Mouse (Mus musculus): ENCODE data around the gene Ube2dnl2. TPM values are rescaled to one million over a fixed set of nuclear protein-coding genes. Genes with fewer than 3 reads are reported as not detected.

Ube2dnl2 gene
- total RNA-seq (2021): not detected
- long read RNA-seq, experiment 1: 0 reads
- long read RNA-seq, experiment 2: 0 reads

DNA sequence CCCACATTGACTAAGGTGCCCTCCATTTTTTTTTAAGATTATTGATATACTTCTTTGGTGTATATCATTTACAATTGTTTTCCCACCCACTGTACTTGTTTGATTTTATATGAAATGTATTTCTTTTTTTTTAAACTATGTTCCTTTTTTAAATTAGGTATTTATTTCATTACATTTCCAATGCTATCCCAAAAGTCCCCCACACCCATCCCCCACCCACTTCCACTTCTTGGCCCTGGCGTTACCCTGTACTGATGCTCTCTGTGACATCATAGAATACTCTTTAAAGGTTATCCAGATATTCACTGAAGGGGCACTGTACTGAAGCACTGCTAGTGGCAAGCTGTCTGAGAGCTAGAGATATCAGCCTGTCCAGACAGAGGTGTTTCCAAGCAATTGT is at the start of gene Ube2dnl2:
Ube2dnl2 (plus strand) TSS at position 301 of the 400 bp plus-strand sequence.
- TF ChIP-seq CTCF (conservative IDR thresholded peaks at IDR 0.05): no peak
- DNase-seq (ENCODE audit: low spot score in 2 of 2): no peak
- no peak within 1 kb of the TSS for H3K27ac ChIP-seq
- no peak within 1 kb of the TSS for H3K4me3 ChIP-seq

DNA sequence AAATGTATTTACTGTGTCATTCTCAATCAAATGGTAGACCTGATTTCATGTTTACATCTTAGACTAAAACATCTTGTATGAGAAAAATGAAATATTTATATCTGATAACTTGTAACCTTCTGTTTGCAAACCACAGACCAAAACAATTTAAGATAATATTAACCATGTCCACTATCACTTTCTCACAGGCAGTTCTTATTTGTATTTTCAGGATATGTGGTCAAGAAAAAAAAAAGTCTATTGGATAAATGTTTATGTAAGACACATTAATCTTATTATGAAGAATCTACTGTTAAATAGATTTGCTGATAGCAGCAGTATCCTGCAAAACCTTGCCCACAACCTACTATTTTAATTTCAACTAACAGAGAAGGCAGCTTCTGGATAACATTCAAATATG is 11.9 kb upstream of the Ube2dnl2 start:
- Histone ChIP-seq H3K27ac (no peak overlapping the region), H3K4me3 (no peak overlapping the region)
- no peak for TF ChIP-seq CTCF (conservative IDR thresholded peaks at IDR 0.05)
- DNase-seq (ENCODE audit: low spot score in 2 of 2): no peak

- no peak for TF ChIP-seq CTCF (conservative IDR thresholded peaks at IDR 0.05)
- no peak for DNase-seq (ENCODE audit: low spot score in 2 of 2)
Observed at GRCm38 (mm10) chrX:114897506-114897905, 9.9 kb upstream of the Ube2dnl2 start.

GRCm38 (mm10) chrX:114903391-114903790 is 4.0 kb upstream of the Ube2dnl2 start:
- DNase-seq (ENCODE audit: low spot score in 2 of 2): no peak
- TF ChIP-seq CTCF (conservative IDR thresholded peaks at IDR 0.05): no peak
- Histone ChIP-seq H3K4me3 (no peak overlapping the region), H3K27ac (no peak overlapping the region)

More at GRCm38 (mm10) chrX:114897506-114897905, 9.9 kb upstream of the Ube2dnl2 start:
- H3K4me3 ChIP-seq: no peak overlapping the region
- no peak overlapping the region for H3K27ac ChIP-seq

DNA sequence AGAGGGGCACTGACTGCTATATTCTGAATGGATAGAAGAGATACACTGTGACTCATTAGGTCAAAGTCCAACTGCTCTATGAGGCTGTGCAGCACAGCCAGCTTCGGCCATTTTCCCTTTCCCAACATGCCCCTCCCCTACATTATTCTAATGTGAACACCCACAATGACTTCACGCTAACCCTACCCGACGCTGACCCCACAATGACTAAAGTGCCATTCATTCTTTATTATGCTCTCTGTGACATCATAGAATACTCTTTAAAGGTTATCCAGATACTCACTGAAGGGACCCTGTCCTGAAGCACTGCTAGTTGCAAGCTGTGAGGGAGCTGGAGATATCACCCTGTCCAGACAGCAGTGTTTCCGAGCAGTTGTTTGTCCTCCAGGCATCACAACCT is 2.7 kb upstream of the Ube2dnl2 start, which contains the start of gene Ube2dnl1:
Ube2dnl1 (plus strand) TSS at position 301 of the 400 bp plus-strand sequence.
- no peak within 1 kb of the TSS for H3K27ac ChIP-seq
- no peak for TF ChIP-seq CTCF (conservative IDR thresholded peaks at IDR 0.05)
- DNase-seq (ENCODE audit: low spot score in 2 of 2): no peak
- no peak within 1 kb of the TSS for H3K4me3 ChIP-seq

GRCm38 (mm10) chrX:114955066-114955465 is 47.7 kb downstream of the Ube2dnl2 start:
- no peak for TF ChIP-seq CTCF (conservative IDR thresholded peaks at IDR 0.05)
- H3K27ac ChIP-seq: no peak overlapping the region

More at GRCm38 (mm10) chrX:114955066-114955465, 47.7 kb downstream of the Ube2dnl2 start:
- DNase-seq (ENCODE audit: low spot score in 2 of 2): no peak
- no peak overlapping the region for H3K4me3 ChIP-seq

Other genes starting within 250 kb of the Ube2dnl2 start
- gene Ube2dnl1, start 2.6 kb upstream of the Ube2dnl2 start, total RNA-seq (2021): not detected